Mouse (Mus musculus): ENCODE measurements around the gene Elovl7. TPM values are rescaled to one million over a fixed set of nuclear protein-coding genes. Genes with fewer than 3 reads are reported as not detected.

The Elovl7 gene
- total RNA-seq, 1 experiment, result 1.4 TPM

DNA sequence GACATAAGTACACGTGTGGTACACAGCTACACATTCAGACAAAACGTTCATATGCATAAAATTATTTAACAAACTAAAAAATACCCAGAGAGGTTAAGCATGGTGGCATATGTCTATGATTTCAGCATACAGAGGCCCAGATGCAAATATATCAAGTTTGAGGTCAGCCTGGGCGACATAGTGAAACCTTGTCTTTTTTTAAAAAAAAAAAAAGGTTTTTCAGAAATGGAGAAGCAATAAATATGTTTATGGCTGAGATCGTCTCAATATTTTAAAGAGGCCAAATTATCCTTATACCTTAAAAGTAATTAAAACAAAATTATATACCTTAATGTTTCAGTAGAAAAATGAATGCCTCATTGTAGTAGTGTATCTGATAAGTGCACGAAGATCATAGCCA, 6.1 kb upstream of the Elovl7 start:
- Histone ChIP-seq H3K4me1 (ENCODE audit: control insufficient read depth in 2 of 2, insufficient read depth in 2 of 2, low read length in 2 of 2, poor library complexity in 1 of 2) (peaks cover 2 to 4% of the 10 kb centered on the region in 2 experiments; a peak in 2 of 4 replicates), H3K4me3 (ENCODE audit: insufficient read depth in 1 of 2, low read depth in 1 of 2, low read length in 2 of 2, poor library complexity in 1 of 2, severe bottlenecking in 1 of 2) (no peak overlapping the region), H3K9me3 (ENCODE audit: control insufficient read depth, insufficient read depth, low read depth, low read length) (no peaks in the 10 kb centered on the region), H3K36me3 (ENCODE audit: control insufficient read depth, insufficient read depth, low read length, poor library complexity, severe bottlenecking) (no peaks in the 10 kb centered on the region), H3K9ac (ENCODE audit: insufficient read depth, low read depth, low read length, poor library complexity, severe bottlenecking) (no peak overlapping the region), H3K27ac (ENCODE audit: insufficient read depth, low read depth, low read length, poor library complexity, severe bottlenecking) (no peak overlapping the region)
- TF ChIP-seq MAFK (IDR thresholded peaks at IDR 0.05; ENCODE audit: insufficient read depth, low read depth, low read length), result no peak
- TF ChIP-seq HCFC1 (IDR thresholded peaks at IDR 0.05; ENCODE audit: borderline replicate concordance, insufficient read depth, low read length), result no peak
- TF ChIP-seq CHD2 (IDR thresholded peaks at IDR 0.05; ENCODE audit: low read depth, low read length), result no peak
- TF ChIP-seq ZC3H11A (IDR thresholded peaks at IDR 0.05; ENCODE audit: borderline replicate concordance, low read depth, low read length), result no peak
- no peak for TF ChIP-seq ZNF384 (IDR thresholded peaks at IDR 0.05; ENCODE audit: low read depth, low read length)
- in situ Hi-C loops (cut with MboI; ENCODE audit: low sequenced_read_pairs in 2 of 2, unreplicated experiment in 2 of 2), result no loop called here
- DNase-seq (ENCODE audit: low read depth, low spot score), result no peak

- Histone ChIP-seq H3K4me1 (ENCODE audit: control insufficient read depth in 2 of 2, insufficient read depth in 2 of 2, low read length in 2 of 2, poor library complexity in 1 of 2) (peaks cover 4 to 8% of the 10 kb centered on the region in 2 experiments; a peak in 2 of 4 replicates), H3K9me3 (ENCODE audit: control insufficient read depth, insufficient read depth, low read depth, low read length) (no peaks in the 10 kb centered on the region), H3K36me3 (ENCODE audit: control insufficient read depth, insufficient read depth, low read length, poor library complexity, severe bottlenecking) (no peaks in the 10 kb centered on the region), H3K4me3 (ENCODE audit: insufficient read depth in 1 of 2, low read depth in 1 of 2, low read length in 2 of 2, poor library complexity in 1 of 2, severe bottlenecking in 1 of 2) (no peak overlapping the region), H3K9ac (ENCODE audit: insufficient read depth, low read depth, low read length, poor library complexity, severe bottlenecking) (no peak overlapping the region), H3K27ac (ENCODE audit: insufficient read depth, low read depth, low read length, poor library complexity, severe bottlenecking) (no peak overlapping the region)
- no peak for DNase-seq (ENCODE audit: low read depth, low spot score)
- in situ Hi-C loops (cut with MboI; ENCODE audit: low sequenced_read_pairs in 2 of 2, unreplicated experiment in 2 of 2), result no loop called here
- TF ChIP-seq CHD2 (IDR thresholded peaks at IDR 0.05; ENCODE audit: low read depth, low read length), result no peak
- TF ChIP-seq HCFC1 (IDR thresholded peaks at IDR 0.05; ENCODE audit: borderline replicate concordance, insufficient read depth, low read length), result no peak
- no peak for TF ChIP-seq ZNF384 (IDR thresholded peaks at IDR 0.05; ENCODE audit: low read depth, low read length)
- no peak for TF ChIP-seq ZC3H11A (IDR thresholded peaks at IDR 0.05; ENCODE audit: borderline replicate concordance, low read depth, low read length)
- no peak for TF ChIP-seq MAFK (IDR thresholded peaks at IDR 0.05; ENCODE audit: insufficient read depth, low read depth, low read length)
Observed at GRCm38 (mm10) chr13:108210960-108211359, 3.2 kb upstream of the Elovl7 start.

DNA sequence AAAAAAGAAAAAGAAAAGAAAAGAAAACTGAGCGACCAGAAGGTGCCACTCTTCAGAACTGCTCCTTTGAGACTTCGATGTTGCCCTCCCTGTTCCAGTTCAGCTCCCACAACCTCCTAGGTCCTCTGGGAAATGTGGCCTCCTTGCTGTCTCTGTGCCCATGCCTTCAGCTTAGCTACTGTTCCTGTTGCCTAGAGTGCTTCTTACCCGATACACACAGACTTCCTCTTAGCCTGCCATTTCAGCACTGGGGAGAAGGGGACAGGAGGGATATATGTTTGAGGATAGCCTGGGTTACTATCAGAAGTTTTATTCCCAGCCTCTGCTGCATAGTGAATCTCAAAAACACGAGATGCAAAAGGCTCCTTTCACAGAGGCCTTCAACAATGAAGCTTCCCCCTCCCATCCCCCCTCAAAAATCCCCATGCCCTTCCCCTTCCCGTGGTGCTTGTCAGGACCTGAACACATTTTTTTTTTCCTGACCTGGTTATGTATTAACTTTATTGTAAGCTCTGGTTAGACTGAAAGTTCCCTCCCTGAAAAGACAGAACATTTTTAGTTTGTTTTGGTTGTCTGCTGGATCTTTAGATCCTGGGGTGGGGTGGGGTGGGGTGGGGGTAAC, 1.7 kb upstream of the Elovl7 start:
- no peaks in the 10 kb centered on the region for H3K9me3 ChIP-seq (ENCODE audit: control insufficient read depth, insufficient read depth, low read depth, low read length)
- no peak overlapping the region for H3K9ac ChIP-seq (ENCODE audit: insufficient read depth, low read depth, low read length, poor library complexity, severe bottlenecking)
- no peak for TF ChIP-seq MAFK (IDR thresholded peaks at IDR 0.05; ENCODE audit: insufficient read depth, low read depth, low read length)
- TF ChIP-seq HCFC1 (IDR thresholded peaks at IDR 0.05; ENCODE audit: borderline replicate concordance, insufficient read depth, low read length), result no peak
- no peak for TF ChIP-seq ZC3H11A (IDR thresholded peaks at IDR 0.05; ENCODE audit: borderline replicate concordance, low read depth, low read length)
- no peak for TF ChIP-seq ZNF384 (IDR thresholded peaks at IDR 0.05; ENCODE audit: low read depth, low read length)
- no peak for TF ChIP-seq CHD2 (IDR thresholded peaks at IDR 0.05; ENCODE audit: low read depth, low read length)
- no peaks in the 10 kb centered on the region for H3K36me3 ChIP-seq (ENCODE audit: control insufficient read depth, insufficient read depth, low read length, poor library complexity, severe bottlenecking)
- DNase-seq (ENCODE audit: low read depth, low spot score), result no peak
- H3K4me1 ChIP-seq (ENCODE audit: control insufficient read depth in 2 of 2, insufficient read depth in 2 of 2, low read length in 2 of 2, poor library complexity in 1 of 2), result peaks cover 4 to 8% of the 10 kb centered on the region in 2 experiments; a peak in 2 of 4 replicates
- H3K27ac ChIP-seq (ENCODE audit: insufficient read depth, low read depth, low read length, poor library complexity, severe bottlenecking), result no peak overlapping the region
- no peak overlapping the region for H3K4me3 ChIP-seq (ENCODE audit: insufficient read depth in 1 of 2, low read depth in 1 of 2, low read length in 2 of 2, poor library complexity in 1 of 2, severe bottlenecking in 1 of 2)
- in situ Hi-C loops (cut with MboI; ENCODE audit: low sequenced_read_pairs in 2 of 2, unreplicated experiment in 2 of 2), result no loop called here

- no peak for TF ChIP-seq MAFK (IDR thresholded peaks at IDR 0.05; ENCODE audit: insufficient read depth, low read depth, low read length)
- TF ChIP-seq HCFC1 (IDR thresholded peaks at IDR 0.05; ENCODE audit: borderline replicate concordance, insufficient read depth, low read length), result 0 out of 2 replicates have a peak, but pooled peaks have one; percentile 49
- H3K4me1 ChIP-seq (ENCODE audit: control insufficient read depth in 2 of 2, insufficient read depth in 2 of 2, low read length in 2 of 2, poor library complexity in 1 of 2), result peaks cover 7 to 10% of the 10 kb centered on the region in 2 experiments; a peak in 2 of 4 replicates
- no peaks in the 10 kb centered on the region for H3K9me3 ChIP-seq (ENCODE audit: control insufficient read depth, insufficient read depth, low read depth, low read length)
- H3K9ac ChIP-seq (ENCODE audit: insufficient read depth, low read depth, low read length, poor library complexity, severe bottlenecking), result peak overlapping the region; percentile 80
- no peaks in the 10 kb centered on the region for H3K36me3 ChIP-seq (ENCODE audit: control insufficient read depth, insufficient read depth, low read length, poor library complexity, severe bottlenecking)
- peak overlapping the region; percentile 75 to 89 for H3K4me3 ChIP-seq (ENCODE audit: insufficient read depth in 1 of 2, low read depth in 1 of 2, low read length in 2 of 2, poor library complexity in 1 of 2, severe bottlenecking in 1 of 2)
- in situ Hi-C loops (cut with MboI; ENCODE audit: low sequenced_read_pairs in 2 of 2, unreplicated experiment in 2 of 2), result no loop called here
- H3K27ac ChIP-seq (ENCODE audit: insufficient read depth, low read depth, low read length, poor library complexity, severe bottlenecking), result no peak overlapping the region
- DNase-seq (ENCODE audit: low read depth, low spot score), result no peak
Observed at GRCm38 (mm10) chr13:108214485-108215107, 392 bp downstream of the Elovl7 start.
